Mouse (Mus musculus): ENCODE results near the gene Rps2. TPM values are rescaled to one million over a fixed set of nuclear protein-coding genes. Genes with fewer than 3 reads are reported as not detected.

Rps2 gene
- polyA plus RNA-seq (2014; fragmentation: Illumina TruSeq; extraction: RNeasy Lipid Tissue Mini Kit (QIAGEN cat#74804); ENCODE audit: low read depth, low replicate concordance) = 425 TPM

DNA sequence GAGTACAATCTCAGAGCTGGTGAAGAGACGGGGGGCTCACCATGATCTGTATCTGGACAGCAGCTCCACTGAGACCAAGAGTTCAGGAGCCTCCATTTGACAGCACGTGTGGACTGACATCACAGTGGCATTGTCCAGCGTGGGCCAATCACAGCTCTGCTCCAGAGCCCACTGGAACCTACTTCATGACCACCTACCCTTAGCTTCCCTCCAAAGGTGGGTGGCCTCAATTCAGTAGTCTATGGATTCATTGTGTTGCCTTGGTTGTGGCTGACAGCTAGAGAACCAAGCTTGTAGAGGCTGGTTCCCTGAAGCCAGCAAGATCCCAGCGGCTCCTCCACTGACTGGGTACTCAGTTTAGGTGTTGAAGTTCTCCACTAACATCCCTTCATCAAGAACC is at the start of gene Rps2, which contains the start of gene Rnf151:
Gene Rps2 (plus strand): TSS at position 174 of the 400 bp plus-strand sequence.
Gene Rnf151 (minus strand): TSS at position 121 of the 400 bp plus-strand sequence.

DNA sequence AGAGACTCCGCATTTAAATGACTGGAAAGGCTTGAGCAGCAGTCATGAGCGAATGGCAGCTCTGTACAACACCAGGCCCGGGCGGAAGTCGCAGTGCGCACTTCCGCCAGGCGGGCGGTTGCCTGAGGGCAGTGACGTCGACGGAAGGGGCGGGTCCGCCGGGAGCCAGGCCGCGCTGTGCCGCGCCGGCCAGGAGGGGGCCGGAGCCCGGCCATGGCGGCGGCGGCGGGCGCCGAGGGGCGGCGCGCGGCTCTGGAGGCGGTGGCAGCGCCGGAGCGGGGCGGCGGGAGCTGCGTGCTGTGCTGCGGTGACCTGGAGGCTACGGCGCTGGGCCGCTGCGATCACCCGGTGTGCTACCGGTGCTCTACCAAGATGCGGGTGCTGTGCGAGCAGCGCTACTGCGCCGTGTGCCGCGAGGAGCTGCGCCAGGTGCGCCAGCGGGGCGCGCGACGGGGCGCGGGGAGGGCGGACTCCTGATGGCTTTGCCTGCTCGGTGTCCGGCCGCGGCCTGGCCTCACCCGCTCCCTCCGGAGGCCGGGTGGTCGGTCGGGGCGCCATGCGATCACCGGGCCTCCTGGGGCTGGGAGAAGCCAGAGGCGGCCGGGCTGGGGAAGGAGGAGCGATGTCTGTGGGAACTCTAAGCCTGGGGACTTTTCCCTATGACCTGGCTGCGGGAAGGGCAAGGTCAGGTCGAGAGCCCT is 48.2 kb upstream of the Rps2 start, which contains the start of gene Zfp598:
Gene Zfp598 (plus strand): TSS at position 143 of the 701 bp plus-strand sequence.

DNA sequence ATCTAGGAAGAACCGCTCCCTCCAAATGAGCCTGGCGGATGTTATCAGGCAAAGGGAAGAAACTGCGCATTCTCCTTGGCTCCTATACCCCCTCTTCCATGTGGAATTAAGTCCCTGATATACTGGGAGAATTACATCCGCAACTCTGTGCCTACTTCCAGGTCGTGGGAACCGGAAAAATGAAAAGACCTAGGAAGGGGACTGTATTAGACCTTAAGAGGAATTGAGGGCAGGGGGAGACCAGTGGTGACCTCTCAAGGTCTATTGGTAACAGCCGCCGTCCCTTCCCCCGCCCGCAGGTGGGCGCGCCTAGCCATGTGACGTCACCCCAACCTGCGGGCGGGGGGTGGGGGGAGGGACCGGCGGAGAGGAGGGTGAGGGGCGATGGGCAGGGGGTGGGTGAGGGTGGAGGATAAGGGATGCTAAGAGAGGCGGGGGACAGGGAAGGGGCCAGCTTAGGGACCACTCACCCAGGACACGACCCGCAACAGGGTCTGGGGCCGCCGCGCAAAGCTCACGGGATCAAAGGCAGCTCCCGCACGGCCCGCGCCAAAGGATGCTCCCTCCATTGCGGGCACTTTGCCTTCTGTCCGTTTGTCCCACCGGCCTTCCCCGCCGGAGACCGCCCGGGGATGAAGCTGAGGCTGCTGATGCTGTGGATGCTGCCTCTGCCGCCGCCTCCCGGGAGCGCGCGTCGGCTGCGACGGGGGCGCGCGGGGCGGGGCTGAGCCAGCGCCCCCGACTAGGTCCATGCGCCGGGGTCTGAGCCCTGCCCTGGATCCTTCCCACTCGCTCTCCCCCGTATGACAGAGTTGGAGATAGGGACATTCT is 28.4 kb upstream of the Rps2 start, which contains the start of gene Syngr3:
Gene Syngr3 (minus strand): TSS at position 705 of the 831 bp plus-strand sequence.

DNA sequence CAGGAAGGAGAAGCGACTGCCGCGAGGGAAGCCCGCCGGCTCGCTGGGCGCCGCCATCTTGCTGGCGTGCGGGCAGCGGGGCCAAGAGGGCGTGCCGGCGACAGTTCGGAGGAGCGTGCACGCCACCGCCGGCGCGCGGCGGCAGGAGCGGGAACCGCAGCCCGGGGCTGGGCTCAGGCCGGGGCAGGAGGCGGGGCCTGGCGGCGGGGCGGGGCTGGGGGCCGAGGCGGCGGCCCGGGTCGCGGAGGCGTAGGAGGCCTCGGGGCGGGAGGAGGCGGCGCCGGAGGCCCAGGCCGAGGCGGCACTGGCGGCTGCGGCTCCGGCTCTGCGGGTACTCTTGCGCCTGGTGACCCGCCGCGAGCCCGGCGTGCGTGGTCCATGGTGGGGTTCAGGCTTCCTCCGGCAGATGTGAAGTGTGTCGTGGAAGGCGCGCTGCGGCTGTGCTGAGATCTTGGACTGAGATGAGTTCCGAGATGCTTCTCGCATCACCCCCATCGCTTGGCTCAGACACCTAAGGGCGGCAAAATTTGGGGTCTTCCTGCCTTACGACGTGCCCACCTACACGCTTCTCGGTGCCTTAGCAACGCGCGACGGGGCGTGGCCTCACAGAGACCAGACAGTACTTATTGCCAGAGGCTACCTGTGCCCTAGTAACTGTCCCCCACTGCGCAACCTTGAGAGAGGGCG is 21.8 kb upstream of the Rps2 start, which contains the start of the genes Gfer and Noxo1:
Gene Gfer (minus strand): TSS at position 146 of the 687 bp plus-strand sequence.
Gene Noxo1 (plus strand): TSS at position 224 of the 687 bp plus-strand sequence.

DNA sequence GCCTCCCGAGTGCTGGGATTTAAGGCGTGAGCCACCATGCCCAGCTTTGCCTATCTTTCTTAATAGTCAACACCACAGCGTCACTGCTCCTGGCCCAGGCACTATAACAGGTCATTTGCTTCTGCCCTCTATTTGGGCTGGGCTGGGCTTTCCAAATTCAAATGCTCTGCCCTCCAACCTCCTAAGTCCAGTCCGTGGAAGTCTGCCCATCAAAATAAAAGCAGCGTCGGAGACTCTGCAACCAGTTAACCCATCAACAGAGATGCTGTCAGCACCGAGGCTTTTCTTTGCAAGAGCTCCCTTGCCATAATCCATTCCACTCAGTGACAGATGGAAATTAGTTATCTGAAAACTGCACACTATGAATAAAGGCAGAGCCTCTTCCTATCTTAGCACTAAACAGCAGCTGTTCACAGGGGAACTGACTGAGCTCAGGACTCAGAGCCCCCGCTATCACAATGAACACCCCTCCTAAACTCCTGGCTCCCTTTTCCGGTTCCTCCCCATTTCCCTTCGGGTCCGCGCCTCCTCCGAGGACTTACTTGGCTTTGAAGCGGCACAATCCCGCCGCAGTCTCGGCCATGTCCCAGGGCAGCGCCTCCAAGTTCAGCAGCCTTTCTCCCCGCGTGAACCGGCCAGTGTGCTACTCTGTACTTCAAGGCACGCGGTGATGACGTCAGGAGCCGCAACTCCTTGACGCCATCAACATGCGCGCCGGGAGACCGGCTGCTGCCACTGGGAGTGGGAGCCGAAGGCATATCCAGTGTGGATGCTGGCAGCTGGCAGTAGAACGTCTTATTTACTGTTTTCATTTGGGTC is 10.7 kb upstream of the Rps2 start, which contains the start of gene Tbl3:
Gene Tbl3 (minus strand): TSS at position 679 of the 819 bp plus-strand sequence.

DNA sequence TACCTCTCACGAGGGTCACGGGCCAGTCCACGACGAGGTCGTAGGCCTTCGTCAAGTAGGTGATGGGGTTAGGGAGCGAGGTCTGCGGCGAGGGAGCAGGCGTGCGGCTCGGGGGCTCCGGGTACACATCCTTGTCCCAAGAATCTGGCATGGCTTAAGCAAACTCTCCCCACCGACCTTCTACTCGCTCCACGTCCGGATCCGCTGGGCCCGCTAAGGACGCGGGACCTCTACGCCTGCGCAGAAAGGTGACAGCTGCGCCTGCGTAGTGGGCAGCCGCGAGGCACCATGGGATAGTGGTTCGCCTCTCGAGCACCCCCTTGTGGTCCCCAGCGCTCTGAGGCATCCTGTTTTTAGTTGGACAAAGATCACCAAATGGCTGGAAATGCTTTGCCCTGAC is 6.3 kb downstream of the Rps2 start, which contains the start of gene Ndufb10:
Gene Ndufb10 (minus strand): TSS at position 295 of the 400 bp plus-strand sequence.

DNA sequence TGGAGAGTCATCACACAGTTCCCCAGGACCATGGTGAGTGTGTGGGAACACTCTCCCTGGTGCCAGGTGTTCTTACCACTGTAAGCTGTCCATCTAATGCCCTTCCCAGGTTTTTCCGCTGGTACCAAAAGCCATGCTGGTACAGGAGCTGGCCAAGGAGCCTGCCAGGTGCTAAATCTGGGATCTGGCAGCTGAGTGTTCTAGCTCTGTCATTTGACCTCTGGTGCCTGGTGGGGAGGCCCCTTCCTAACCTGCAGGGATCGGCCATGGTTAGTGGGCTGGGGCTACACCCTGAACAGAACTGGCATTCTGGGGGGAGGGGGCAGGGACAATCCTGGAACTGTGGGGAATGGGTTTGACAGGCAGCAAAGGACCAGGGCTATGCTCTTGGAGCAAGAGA is 9.7 kb downstream of the Rps2 start, which contains the start of gene Rpl3l:
Gene Rpl3l (plus strand): TSS at position 203 of the 400 bp plus-strand sequence.

DNA sequence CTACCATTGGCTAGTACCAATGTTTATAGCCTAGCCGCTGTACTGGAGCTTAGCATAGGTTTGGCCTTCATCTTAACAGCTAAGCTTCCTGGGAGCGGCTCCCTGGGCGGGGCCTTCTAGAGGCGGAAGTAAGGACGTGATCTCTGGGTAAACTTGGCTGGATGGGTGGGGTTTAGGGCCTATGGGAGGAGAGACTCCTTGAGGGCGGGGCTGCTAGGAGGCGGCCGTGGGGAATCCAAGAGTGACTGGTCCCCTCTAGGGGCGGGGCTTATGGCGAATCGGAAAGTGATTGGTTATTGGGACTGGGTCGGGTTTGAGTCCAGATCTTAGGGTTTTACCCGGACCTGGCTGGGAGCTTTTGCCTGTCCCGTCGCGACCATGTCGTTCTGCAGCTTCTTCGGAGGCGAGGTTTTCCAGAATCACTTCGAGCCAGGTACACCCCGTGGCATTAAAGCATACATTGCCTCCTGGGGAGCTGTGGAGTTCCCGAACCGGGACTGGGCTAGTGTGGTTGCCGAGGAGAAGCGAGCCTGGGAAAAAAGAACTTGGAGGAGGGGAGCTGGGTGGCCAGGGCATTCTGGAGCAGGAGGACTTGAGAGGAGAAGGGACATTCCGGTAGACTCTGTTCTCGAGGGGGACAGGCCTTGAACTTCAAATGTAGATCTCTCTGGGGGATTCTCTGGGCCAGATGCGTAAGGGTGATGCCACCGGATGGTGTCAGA is 18.6 kb downstream of the Rps2 start, which contains the start of gene Msrb1:
Gene Msrb1 (plus strand): TSS at position 313 of the 722 bp plus-strand sequence.

DNA sequence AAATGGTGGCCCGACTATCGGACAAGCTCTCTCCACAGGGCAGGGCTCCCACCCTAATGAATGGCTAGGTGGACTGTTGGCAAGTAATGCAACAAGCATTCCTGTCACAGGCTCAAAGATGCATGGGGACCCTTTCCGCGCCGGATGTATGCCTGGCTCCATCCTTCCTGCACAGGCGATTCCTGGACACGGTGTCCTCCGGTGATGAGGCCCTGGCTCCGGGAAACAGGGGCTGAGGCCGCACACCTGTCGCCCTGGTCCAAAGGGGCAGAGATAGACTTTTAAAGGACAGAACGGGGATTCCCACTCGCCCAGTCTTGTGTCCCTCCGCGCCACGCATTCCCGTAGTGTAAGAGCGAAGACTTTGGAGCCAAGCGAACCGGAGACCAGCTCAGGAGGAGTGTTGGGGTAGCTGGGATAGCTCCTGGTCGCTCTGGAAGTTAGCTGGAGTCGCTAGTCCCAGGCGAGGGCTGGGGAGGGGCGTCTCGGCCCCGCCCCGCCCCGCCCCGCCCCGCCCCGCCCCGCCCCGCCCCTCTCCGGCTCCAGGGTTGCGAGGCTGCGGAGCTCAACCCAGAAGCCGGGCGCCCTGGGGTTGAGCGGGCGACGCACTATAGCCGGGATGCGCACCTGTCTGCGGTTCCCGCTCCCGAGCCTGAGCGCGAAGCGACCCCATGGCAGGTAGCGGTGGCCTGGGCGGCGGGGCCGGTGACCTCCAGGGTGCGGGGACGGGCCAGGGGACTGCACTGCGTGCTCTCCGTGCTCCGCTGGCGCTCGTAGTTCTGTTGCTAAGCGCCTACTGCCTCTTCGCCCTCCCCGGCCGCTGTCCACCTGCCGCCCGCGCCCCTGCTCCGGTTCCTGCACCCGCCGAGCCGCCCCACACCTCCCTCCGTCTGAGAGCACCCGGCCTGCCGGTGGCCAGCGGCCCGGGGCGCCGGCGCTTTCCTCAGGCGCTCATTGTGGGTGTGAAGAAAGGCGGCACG is 34.8 kb downstream of the Rps2 start, which contains the start of gene Hs3st6:
Gene Hs3st6 (plus strand): TSS at position 574 of the 980 bp plus-strand sequence.

Other genes with a start within 250 kb of the Rps2 start
- 0.40 TPM for gene E4f1, start 247.8 kb upstream of the Rps2 start, polyA plus RNA-seq (2014; fragmentation: Illumina TruSeq; extraction: RNeasy Lipid Tissue Mini Kit (QIAGEN cat#74804); ENCODE audit: low read depth, low replicate concordance)
- gene Pgp, start 247.7 kb upstream of the Rps2 start, polyA plus RNA-seq (2014; fragmentation: Illumina TruSeq; extraction: RNeasy Lipid Tissue Mini Kit (QIAGEN cat#74804); ENCODE audit: low read depth, low replicate concordance) = 14.7 TPM
- gene Bricd5, start 244.2 kb upstream of the Rps2 start, polyA plus RNA-seq (2014; fragmentation: Illumina TruSeq; extraction: RNeasy Lipid Tissue Mini Kit (QIAGEN cat#74804); ENCODE audit: low read depth, low replicate concordance) = not detected
- 2.4 TPM for gene Mlst8, start 239.0 kb upstream of the Rps2 start, polyA plus RNA-seq (2014; fragmentation: Illumina TruSeq; extraction: RNeasy Lipid Tissue Mini Kit (QIAGEN cat#74804); ENCODE audit: low read depth, low replicate concordance)
- not detected for gene Caskin1, start 229.5 kb upstream of the Rps2 start, polyA plus RNA-seq (2014; fragmentation: Illumina TruSeq; extraction: RNeasy Lipid Tissue Mini Kit (QIAGEN cat#74804); ENCODE audit: low read depth, low replicate concordance)
- gene Traf7, start 190.2 kb upstream of the Rps2 start, polyA plus RNA-seq (2014; fragmentation: Illumina TruSeq; extraction: RNeasy Lipid Tissue Mini Kit (QIAGEN cat#74804); ENCODE audit: low read depth, low replicate concordance) = 1.9 TPM
- gene Rab26, start 183.9 kb upstream of the Rps2 start, polyA plus RNA-seq (2014; fragmentation: Illumina TruSeq; extraction: RNeasy Lipid Tissue Mini Kit (QIAGEN cat#74804); ENCODE audit: low read depth, low replicate concordance) = not detected
- gene Pkd1, start 168.3 kb upstream of the Rps2 start, polyA plus RNA-seq (2014; fragmentation: Illumina TruSeq; extraction: RNeasy Lipid Tissue Mini Kit (QIAGEN cat#74804); ENCODE audit: low read depth, low replicate concordance) = 4.7 TPM
- gene Tsc2, start 85.5 kb upstream of the Rps2 start, polyA plus RNA-seq (2014; fragmentation: Illumina TruSeq; extraction: RNeasy Lipid Tissue Mini Kit (QIAGEN cat#74804); ENCODE audit: low read depth, low replicate concordance) = 11.8 TPM
- gene Nthl1, start 85.4 kb upstream of the Rps2 start, polyA plus RNA-seq (2014; fragmentation: Illumina TruSeq; extraction: RNeasy Lipid Tissue Mini Kit (QIAGEN cat#74804); ENCODE audit: low read depth, low replicate concordance) = 0.28 TPM
- gene Slc9a3r2, start 67.8 kb upstream of the Rps2 start, polyA plus RNA-seq (2014; fragmentation: Illumina TruSeq; extraction: RNeasy Lipid Tissue Mini Kit (QIAGEN cat#74804); ENCODE audit: low read depth, low replicate concordance) = 11.1 TPM
- not detected for gene Npw, start 59.7 kb upstream of the Rps2 start, polyA plus RNA-seq (2014; fragmentation: Illumina TruSeq; extraction: RNeasy Lipid Tissue Mini Kit (QIAGEN cat#74804); ENCODE audit: low read depth, low replicate concordance)
- 1.0 TPM for gene Zfp598, start 48.4 kb upstream of the Rps2 start, polyA plus RNA-seq (2014; fragmentation: Illumina TruSeq; extraction: RNeasy Lipid Tissue Mini Kit (QIAGEN cat#74804); ENCODE audit: low read depth, low replicate concordance)
- gene Syngr3, start 28.2 kb upstream of the Rps2 start, polyA plus RNA-seq (2014; fragmentation: Illumina TruSeq; extraction: RNeasy Lipid Tissue Mini Kit (QIAGEN cat#74804); ENCODE audit: low read depth, low replicate concordance) = 0.32 TPM
- gene Gfer, start 22.0 kb upstream of the Rps2 start, polyA plus RNA-seq (2014; fragmentation: Illumina TruSeq; extraction: RNeasy Lipid Tissue Mini Kit (QIAGEN cat#74804); ENCODE audit: low read depth, low replicate concordance) = 9.9 TPM
- gene Noxo1, start 21.9 kb upstream of the Rps2 start, polyA plus RNA-seq (2014; fragmentation: Illumina TruSeq; extraction: RNeasy Lipid Tissue Mini Kit (QIAGEN cat#74804); ENCODE audit: low read depth, low replicate concordance) = 1.4 TPM
- gene Tbl3, start 10.5 kb upstream of the Rps2 start, polyA plus RNA-seq (2014; fragmentation: Illumina TruSeq; extraction: RNeasy Lipid Tissue Mini Kit (QIAGEN cat#74804); ENCODE audit: low read depth, low replicate concordance) = not detected
- gene Rnf151, start 53 bp upstream of the Rps2 start, polyA plus RNA-seq (2014; fragmentation: Illumina TruSeq; extraction: RNeasy Lipid Tissue Mini Kit (QIAGEN cat#74804); ENCODE audit: low read depth, low replicate concordance) = not detected
- 205 TPM for gene Ndufb10, start 6.4 kb downstream of the Rps2 start, polyA plus RNA-seq (2014; fragmentation: Illumina TruSeq; extraction: RNeasy Lipid Tissue Mini Kit (QIAGEN cat#74804); ENCODE audit: low read depth, low replicate concordance)
- gene Rpl3l, start 9.7 kb downstream of the Rps2 start, polyA plus RNA-seq (2014; fragmentation: Illumina TruSeq; extraction: RNeasy Lipid Tissue Mini Kit (QIAGEN cat#74804); ENCODE audit: low read depth, low replicate concordance) = not detected
- 5.7 TPM for gene Msrb1, start 18.5 kb downstream of the Rps2 start, polyA plus RNA-seq (2014; fragmentation: Illumina TruSeq; extraction: RNeasy Lipid Tissue Mini Kit (QIAGEN cat#74804); ENCODE audit: low read depth, low replicate concordance)
- not detected for gene Hs3st6, start 34.9 kb downstream of the Rps2 start, polyA plus RNA-seq (2014; fragmentation: Illumina TruSeq; extraction: RNeasy Lipid Tissue Mini Kit (QIAGEN cat#74804); ENCODE audit: low read depth, low replicate concordance)
- gene Meiob, start 86.2 kb downstream of the Rps2 start, polyA plus RNA-seq (2014; fragmentation: Illumina TruSeq; extraction: RNeasy Lipid Tissue Mini Kit (QIAGEN cat#74804); ENCODE audit: low read depth, low replicate concordance) = 0.44 TPM
- 52.5 TPM for gene Hagh, start 122.0 kb downstream of the Rps2 start, polyA plus RNA-seq (2014; fragmentation: Illumina TruSeq; extraction: RNeasy Lipid Tissue Mini Kit (QIAGEN cat#74804); ENCODE audit: low read depth, low replicate concordance)
- 332 TPM for gene Fahd1, start 132.2 kb downstream of the Rps2 start, polyA plus RNA-seq (2014; fragmentation: Illumina TruSeq; extraction: RNeasy Lipid Tissue Mini Kit (QIAGEN cat#74804); ENCODE audit: low read depth, low replicate concordance)
- gene Igfals, start 147.9 kb downstream of the Rps2 start, polyA plus RNA-seq (2014; fragmentation: Illumina TruSeq; extraction: RNeasy Lipid Tissue Mini Kit (QIAGEN cat#74804); ENCODE audit: low read depth, low replicate concordance) = 0.77 TPM
- gene Nubp2, start 168.2 kb downstream of the Rps2 start, polyA plus RNA-seq (2014; fragmentation: Illumina TruSeq; extraction: RNeasy Lipid Tissue Mini Kit (QIAGEN cat#74804); ENCODE audit: low read depth, low replicate concordance) = 4.9 TPM
- gene Spsb3, start 168.5 kb downstream of the Rps2 start, polyA plus RNA-seq (2014; fragmentation: Illumina TruSeq; extraction: RNeasy Lipid Tissue Mini Kit (QIAGEN cat#74804); ENCODE audit: low read depth, low replicate concordance) = 0.61 TPM
- 1.6 TPM for gene Eme2, start 177.0 kb downstream of the Rps2 start, polyA plus RNA-seq (2014; fragmentation: Illumina TruSeq; extraction: RNeasy Lipid Tissue Mini Kit (QIAGEN cat#74804); ENCODE audit: low read depth, low replicate concordance)
- gene Mrps34, start 177.0 kb downstream of the Rps2 start, polyA plus RNA-seq (2014; fragmentation: Illumina TruSeq; extraction: RNeasy Lipid Tissue Mini Kit (QIAGEN cat#74804); ENCODE audit: low read depth, low replicate concordance) = 1.1 TPM
- 3.3 TPM for gene Nme3, start 178.4 kb downstream of the Rps2 start, polyA plus RNA-seq (2014; fragmentation: Illumina TruSeq; extraction: RNeasy Lipid Tissue Mini Kit (QIAGEN cat#74804); ENCODE audit: low read depth, low replicate concordance)
- 3.3 TPM for gene Mapk8ip3, start 218.9 kb downstream of the Rps2 start, polyA plus RNA-seq (2014; fragmentation: Illumina TruSeq; extraction: RNeasy Lipid Tissue Mini Kit (QIAGEN cat#74804); ENCODE audit: low read depth, low replicate concordance)
- 80.0 TPM for gene Jpt2, start 242.6 kb downstream of the Rps2 start, polyA plus RNA-seq (2014; fragmentation: Illumina TruSeq; extraction: RNeasy Lipid Tissue Mini Kit (QIAGEN cat#74804); ENCODE audit: low read depth, low replicate concordance)